Mouse (Mus musculus) kidney, adult 2 months (tissue): ENCODE results near the gene Pdpk1. TPM values are rescaled to one million over a fixed set of nuclear protein-coding genes. Genes with fewer than 3 reads are reported as not detected.
A peak's percentile ranks its signal among the peaks of the same experiment; 100 is the strongest.

Experiments used
- DNase-seq: peaks from one replicate; pipeline ENCODE4 v3.0.0; 2021
- H3K27ac ChIP-seq: fragments of 200-500 bp; 2 replicates; pipeline ENCODE4 v1.5.1; 2012; ENCODE audit warnings: low read depth, low read length, control low read depth, inconsistent platforms; ENCODE audit not compliant: insufficient read depth
- H3K27me3 ChIP-seq: fragments of 200-500 bp; replicated peaks from 2 replicates; pipeline ENCODE4 v1.6.1; 2012; ENCODE audit warnings: mild to moderate bottlenecking, moderate library complexity, low read length, inconsistent platforms; ENCODE audit not compliant: control insufficient read depth, insufficient read depth
- H3K36me3 ChIP-seq: fragments of 200-500 bp; 2 replicates; pipeline ENCODE4 v1.6.1; 2012; ENCODE audit warnings: mild to moderate bottlenecking, moderate library complexity, low read length, inconsistent platforms; ENCODE audit not compliant: control insufficient read depth, insufficient read depth
- H3K4me1 ChIP-seq: fragments of 200-500 bp; 2 replicates; pipeline ENCODE4 v1.6.1; 2011; ENCODE audit warnings: low read length; ENCODE audit not compliant: control insufficient read depth, insufficient read depth
- H3K4me3 ChIP-seq: fragments of 200-500 bp; 2 replicates; pipeline ENCODE4 v1.5.1; 2011; ENCODE audit warnings: mild to moderate bottlenecking, low read depth, low read length, control low read depth; ENCODE audit not compliant: insufficient read depth
- CTCF ChIP-seq: fragments of 200-500 bp; conservative IDR thresholded peaks from 2 replicates; pipeline ENCODE4 v1.5.1; 2011; ENCODE audit warnings: low read depth, mild to moderate bottlenecking, control low read depth, low read length, moderate library complexity, mixed read lengths; ENCODE audit not compliant: insufficient read depth, insufficient read length
- POLR2A ChIP-seq: fragments of 200-500 bp; IDR thresholded peaks from one replicate; pipeline ENCODE4 v1.6.1; 2011; ENCODE audit warnings: low read depth, low read length, control low read depth
- WGBS: fragments of 180-500 bp; shearing (Covaris S2); methylation state at CpG from one replicate; pipeline ENCODE4 v1.1.7; 2018; 5-methylcytosine and 5-hydroxymethylcytosine counted together
- polyA plus RNA-seq: library from polyadenylated mRNA; depleted of rRNA; stranded (reverse); fragments of >200 nt; gene quantifications from 2 replicates; pipeline ENCODE4 v1.2.3, GENCODE M21; 2012; rRNA removed

The Pdpk1 gene
- polyA plus RNA-seq, 1 experiment: 17.1 TPM

GRCm38 (mm10) chr17:24037360-24037759 lies 113.4 kb downstream of the Pdpk1 start:
- no peak overlapping the region for H3K27ac ChIP-seq
- no peak for DNase-seq

DNA sequence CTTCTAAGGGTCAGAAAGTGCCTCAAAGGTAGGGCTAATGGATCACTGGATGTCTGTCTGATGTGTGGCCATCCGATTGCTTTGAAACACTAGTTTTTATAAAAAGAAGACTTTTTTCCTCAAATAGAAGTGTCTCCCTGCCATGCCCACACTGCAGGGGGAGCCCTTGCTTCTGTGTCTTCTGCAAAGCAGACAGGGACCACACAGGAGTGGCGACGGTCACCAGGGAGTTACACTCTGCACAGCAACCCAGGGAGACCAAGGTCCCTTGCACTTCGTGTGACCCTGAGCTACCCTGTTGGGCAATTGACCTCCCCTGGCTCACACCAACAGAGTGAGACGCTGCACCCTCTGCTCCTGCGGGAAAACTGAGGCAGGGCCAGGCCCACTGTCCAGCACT lies 113.8 kb downstream of the Pdpk1 start:
- no peak overlapping the region for H3K4me3 ChIP-seq
- 62% methylated on average over 6 of the region's 6 CpGs for WGBS
- H3K36me3 ChIP-seq: no peaks in the 10 kb centered on the region
- TF ChIP-seq POLR2A: no peak
- 0 out of 2 replicates have a peak, but pooled peaks have one; percentile 12 for TF ChIP-seq CTCF
- H3K27me3 ChIP-seq: no peaks in the 10 kb centered on the region
- H3K27ac ChIP-seq: no peak overlapping the region
- no peak for DNase-seq
- no peaks in the 10 kb centered on the region for H3K4me1 ChIP-seq

More at GRCm38 (mm10) chr17:24037360-24037759, 113.4 kb downstream of the Pdpk1 start:
- Histone ChIP-seq H3K4me3 (no peak overlapping the region), H3K4me1 (no peaks in the 10 kb centered on the region), H3K36me3 (no peaks in the 10 kb centered on the region), H3K27me3 (no peaks in the 10 kb centered on the region)
- no peak for TF ChIP-seq POLR2A
- TF ChIP-seq CTCF: no peak
- WGBS: 53% methylated on average over 13 of the region's 13 CpGs

DNA sequence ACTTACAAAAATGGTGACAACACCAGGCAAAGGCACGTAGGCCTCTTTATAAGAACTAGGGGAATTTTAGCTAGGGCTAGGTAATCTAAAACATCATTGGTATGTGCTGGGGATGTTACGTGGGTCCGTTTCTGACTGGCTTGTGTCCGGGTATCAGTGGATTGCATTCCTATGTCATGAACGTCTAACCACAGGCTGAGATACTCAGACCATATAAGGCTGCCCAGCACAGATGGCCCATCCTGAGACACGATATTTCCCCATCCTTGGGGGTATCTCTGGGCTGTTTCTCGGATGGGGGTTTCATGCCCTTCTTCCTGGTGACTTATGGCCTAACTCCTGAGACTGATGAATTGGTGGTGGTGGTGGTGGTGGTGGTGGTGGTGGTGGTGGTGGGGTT lies 115.6 kb downstream of the Pdpk1 start:
- H3K4me1 ChIP-seq: no peaks in the 10 kb centered on the region
- 79% methylated on average over 7 of the region's 7 CpGs for WGBS
- no peaks in the 10 kb centered on the region for H3K36me3 ChIP-seq
- no peak for DNase-seq
- no peak overlapping the region for H3K4me3 ChIP-seq
- H3K27me3 ChIP-seq: no peaks in the 10 kb centered on the region
- H3K27ac ChIP-seq: no peak overlapping the region
- TF ChIP-seq CTCF (no peak), POLR2A (no peak)

DNA sequence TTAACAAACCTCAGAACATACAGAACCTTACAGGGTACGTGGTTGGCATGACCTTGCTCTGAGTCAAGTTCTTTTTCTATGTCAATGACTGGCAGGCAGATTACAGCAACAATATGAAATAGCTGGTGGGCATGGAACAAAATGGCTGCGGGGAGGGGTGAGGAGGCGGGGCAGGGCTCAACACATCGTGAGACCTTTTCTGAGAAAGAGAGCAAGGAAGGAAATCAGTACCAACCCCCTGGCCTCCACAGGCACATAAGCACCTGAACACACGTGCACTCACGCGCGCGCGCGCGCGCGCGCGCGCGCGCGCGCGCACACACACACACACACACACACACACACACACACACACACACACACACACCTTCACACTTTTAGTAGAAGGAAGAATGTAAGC lies 120.2 kb downstream of the Pdpk1 start:
- TF ChIP-seq POLR2A (no peak), CTCF (no peak)
- no peak overlapping the region for H3K4me3 ChIP-seq
- no peak for DNase-seq
- no peaks in the 10 kb centered on the region for H3K36me3 ChIP-seq
- WGBS: 88% methylated on average over 22 of the region's 22 CpGs
- no peak overlapping the region for H3K27ac ChIP-seq
- no peaks in the 10 kb centered on the region for H3K4me1 ChIP-seq
- H3K27me3 ChIP-seq: no peaks in the 10 kb centered on the region

- no peak for DNase-seq
- Histone ChIP-seq H3K4me3 (no peak overlapping the region), H3K27ac (no peak overlapping the region), H3K27me3 (no peaks in the 10 kb centered on the region), H3K36me3 (no peaks in the 10 kb centered on the region), H3K4me1 (no peaks in the 10 kb centered on the region)
- 78% methylated on average over 7 of the region's 7 CpGs for WGBS
- no peak for TF ChIP-seq POLR2A
- TF ChIP-seq CTCF: no peak
Measured at GRCm38 (mm10) chr17:24029477-24029876, 121.2 kb downstream of the Pdpk1 start.

Other genes starting within 250 kb of the Pdpk1 start
- not detected in 2 replicates for gene Dcpp3, start 233.5 kb downstream of the Pdpk1 start, polyA plus RNA-seq
- not detected in 2 replicates for gene Sbp, start 209.3 kb downstream of the Pdpk1 start, polyA plus RNA-seq
- gene Sbpl, start 195.7 kb downstream of the Pdpk1 start, polyA plus RNA-seq: not detected in 2 replicates
- 0.71 and 0.95 TPM in 2 replicates for gene Prss30, start 170.4 kb downstream of the Pdpk1 start, polyA plus RNA-seq
- 0.23 and 0.26 TPM in 2 replicates for gene Prss22, start 152.8 kb downstream of the Pdpk1 start, polyA plus RNA-seq
- gene Prss27, start 112.8 kb downstream of the Pdpk1 start, polyA plus RNA-seq: 0.16 and 0.30 TPM in 2 replicates
- gene Kctd5, start 77.4 kb downstream of the Pdpk1 start, polyA plus RNA-seq: 16.1 and 16.5 TPM in 2 replicates
- 124 and 136 TPM in 2 replicates for gene Amdhd2, start 12.8 kb upstream of the Pdpk1 start, polyA plus RNA-seq
- 2,489 and 2,561 TPM in 2 replicates for gene Atp6v0c, start 18.8 kb upstream of the Pdpk1 start, polyA plus RNA-seq
- gene Tbc1d24, start 54.6 kb upstream of the Pdpk1 start, polyA plus RNA-seq: 14.4 and 15.0 TPM in 2 replicates
- gene Ntn3, start 58.6 kb upstream of the Pdpk1 start, polyA plus RNA-seq: 0.72 and 1.2 TPM in 2 replicates
- 4.6 and 5.2 TPM in 2 replicates for gene Tedc2, start 69.9 kb upstream of the Pdpk1 start, polyA plus RNA-seq
- gene Ccnf, start 100.6 kb upstream of the Pdpk1 start, polyA plus RNA-seq: 0.56 and 0.61 TPM in 2 replicates
- gene Abca17, start 200.1 kb upstream of the Pdpk1 start, polyA plus RNA-seq: 0.16 and 0.31 TPM in 2 replicates
- gene Abca3, start 201.0 kb upstream of the Pdpk1 start, polyA plus RNA-seq: 214 and 230 TPM in 2 replicates